Mouse (Mus musculus) thymus, adult 2 months (tissue): ENCODE results near the gene Zfp68. TPM values are rescaled to one million over a fixed set of nuclear protein-coding genes. Genes with fewer than 3 reads are reported as not detected.
"Not testable (repeated sequence)": the region's sequence is repeated elsewhere in the genome, so short reads cannot be mapped to it uniquely, and the experiment has no call there.

ENCODE experiments used
- DNase-seq: peaks from one replicate; pipeline ENCODE4 v3.0.0; 2021
- H3K27ac ChIP-seq: fragments of 200-500 bp; 2 replicates; pipeline ENCODE4 v1.5.1; 2012; ENCODE audit warnings: low read length, control low read depth; ENCODE audit not compliant: control insufficient read depth, insufficient read depth
- H3K27me3 ChIP-seq: fragments of 200-500 bp; 2 replicates; pipeline ENCODE4 v1.6.1; 2012; ENCODE audit warnings: mild to moderate bottlenecking, low read length, moderate library complexity, mixed read lengths; ENCODE audit not compliant: control insufficient read depth, insufficient read depth
- H3K36me3 ChIP-seq: fragments of 200-500 bp; 2 replicates; pipeline ENCODE4 v1.6.1; 2012; ENCODE audit warnings: mild to moderate bottlenecking, low read length, moderate library complexity; ENCODE audit not compliant: control insufficient read depth, insufficient read depth
- H3K4me1 ChIP-seq: fragments of 200-500 bp; replicated peaks from 2 replicates; pipeline ENCODE4 v1.6.1; 2012; ENCODE audit warnings: low read length; ENCODE audit not compliant: control insufficient read depth, insufficient read depth
- H3K4me3 ChIP-seq: fragments of 200-500 bp; 2 replicates; pipeline ENCODE4 v1.5.1; 2012; ENCODE audit warnings: mild to moderate bottlenecking, low read length, control low read depth, moderate library complexity; ENCODE audit not compliant: control insufficient read depth, insufficient read depth
- CTCF ChIP-seq: fragments of 200-500 bp; IDR thresholded peaks from 2 replicates; pipeline ENCODE4 v1.5.1; 2012; ENCODE audit warnings: mild to moderate bottlenecking, control low read depth, low read length, moderate library complexity, borderline replicate concordance; ENCODE audit not compliant: control insufficient read depth, poor library complexity, insufficient read depth; ENCODE audit errors: extremely low read depth
- POLR2A ChIP-seq: fragments of 200-500 bp; IDR thresholded peaks from 2 replicates; pipeline ENCODE4 v1.6.1; 2012; ENCODE audit warnings: mild to moderate bottlenecking, low read length, control low read depth, moderate library complexity; ENCODE audit not compliant: control insufficient read depth, poor library complexity, insufficient read depth; ENCODE audit errors: extremely low read depth
- WGBS: fragments of 180-500 bp; shearing (Covaris S2); methylation state at CpG from one replicate; pipeline ENCODE4 v1.1.7; 2018; 5-methylcytosine and 5-hydroxymethylcytosine counted together
- polyA plus RNA-seq: library from polyadenylated mRNA; depleted of rRNA; stranded (reverse); fragments of >200 nt; gene quantifications from 2 replicates; pipeline ENCODE4 v1.2.3, GENCODE M21; 2012; rRNA removed

Gene Zfp68
- polyA plus RNA-seq, 1 experiment: 11.1 TPM

- H3K4me3 ChIP-seq: no peak overlapping the region
- TF ChIP-seq CTCF (no peak), POLR2A (no peak)
- H3K36me3 ChIP-seq: peaks cover 34% of the 10 kb centered on the region
- WGBS: 96% methylated on average over 1 of the region's 1 CpGs
- H3K27ac ChIP-seq: no peak overlapping the region
- H3K4me1 ChIP-seq: peaks cover 4% of the 10 kb centered on the region; the same call in 1 of the 2 replicates
- no peaks in the 10 kb centered on the region for H3K27me3 ChIP-seq
- peak; percentile 32 for DNase-seq
These were observed 1.2 kb downstream of the Zfp68 start for GRCm38 (mm10) chr5:138618353-138618752.

GRCm38 (mm10) chr5:138587396-138587795 lies 32.2 kb downstream of the Zfp68 start:
- WGBS: 89% methylated on average over 6 of the region's 6 CpGs
- TF ChIP-seq POLR2A: no peak
- TF ChIP-seq CTCF: no peak
- Histone ChIP-seq H3K4me3 (no peak overlapping the region), H3K27ac (no peak overlapping the region), H3K27me3 (no peaks in the 10 kb centered on the region), H3K36me3 (no peaks in the 10 kb centered on the region), H3K4me1 (no peaks in the 10 kb centered on the region)
- no peak for DNase-seq

- no peak overlapping the region for H3K27ac ChIP-seq
- peak; percentile 69 for DNase-seq
- H3K4me1 ChIP-seq: no peaks in the 10 kb centered on the region
- 67% methylated on average over 4 of the region's 4 CpGs for WGBS
- no peak overlapping the region for H3K4me3 ChIP-seq
- TF ChIP-seq CTCF (peak; percentile 56; the same call in 1 of the 2 replicates), POLR2A (no peak)
- no peaks in the 10 kb centered on the region for H3K36me3 ChIP-seq
- H3K27me3 ChIP-seq: no peaks in the 10 kb centered on the region
These were observed 47.9 kb downstream of the Zfp68 start for GRCm38 (mm10) chr5:138571623-138572022.

DNA sequence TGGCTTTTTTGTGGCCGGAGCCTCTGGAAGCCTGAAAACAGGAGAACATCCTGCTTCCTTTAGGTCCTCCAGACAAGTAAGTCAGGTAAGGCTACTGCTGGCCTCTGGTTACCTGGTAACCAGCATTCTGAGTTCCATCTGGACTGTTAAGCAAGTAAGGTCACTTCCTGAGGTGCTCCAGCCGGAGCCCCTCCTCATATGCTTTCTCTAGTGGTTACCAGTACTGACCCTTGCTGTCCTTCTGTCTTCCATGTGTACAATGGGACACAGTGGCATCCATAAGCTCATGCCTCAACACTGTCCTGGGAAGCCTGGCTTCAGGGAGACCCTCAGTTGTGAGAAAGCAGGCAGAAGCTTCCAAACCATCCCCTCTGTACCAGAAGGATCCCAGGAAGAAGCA lies 54.9 kb downstream of the Zfp68 start, which contains the start of gene 1700123K08Rik:
TSS of gene 1700123K08Rik (minus strand) at position 101 of the 400 bp plus-strand sequence.
- not testable (repeated sequence) for H3K4me1 ChIP-seq, H3K36me3 ChIP-seq, DNase-seq, H3K4me3 ChIP-seq, H3K27me3 ChIP-seq, H3K27ac ChIP-seq
- WGBS: 88% methylated on average over 2 of the region's 2 CpGs

Other genes starting within 250 kb of the Zfp68 start
- 8.1 and 8.4 TPM in 2 replicates for gene Zfp157, start 178.3 kb downstream of the Zfp68 start, polyA plus RNA-seq
- gene 1700123K08Rik, start 55.0 kb downstream of the Zfp68 start, polyA plus RNA-seq: not detected in 2 replicates
- gene A430033K04Rik, start 3.1 kb upstream of the Zfp68 start, polyA plus RNA-seq: 3.6 and 4.1 TPM in 2 replicates
- 9.8 and 11.0 TPM in 2 replicates for gene Fam20c, start 134.8 kb upstream of the Zfp68 start, polyA plus RNA-seq
- gene Gm5294, start 200.3 kb upstream of the Zfp68 start, polyA plus RNA-seq: 0.23 and 0.42 TPM in 2 replicates